19 mouse cellular contexts compared by ENCODE assay signal in the genomic region with DNA sequence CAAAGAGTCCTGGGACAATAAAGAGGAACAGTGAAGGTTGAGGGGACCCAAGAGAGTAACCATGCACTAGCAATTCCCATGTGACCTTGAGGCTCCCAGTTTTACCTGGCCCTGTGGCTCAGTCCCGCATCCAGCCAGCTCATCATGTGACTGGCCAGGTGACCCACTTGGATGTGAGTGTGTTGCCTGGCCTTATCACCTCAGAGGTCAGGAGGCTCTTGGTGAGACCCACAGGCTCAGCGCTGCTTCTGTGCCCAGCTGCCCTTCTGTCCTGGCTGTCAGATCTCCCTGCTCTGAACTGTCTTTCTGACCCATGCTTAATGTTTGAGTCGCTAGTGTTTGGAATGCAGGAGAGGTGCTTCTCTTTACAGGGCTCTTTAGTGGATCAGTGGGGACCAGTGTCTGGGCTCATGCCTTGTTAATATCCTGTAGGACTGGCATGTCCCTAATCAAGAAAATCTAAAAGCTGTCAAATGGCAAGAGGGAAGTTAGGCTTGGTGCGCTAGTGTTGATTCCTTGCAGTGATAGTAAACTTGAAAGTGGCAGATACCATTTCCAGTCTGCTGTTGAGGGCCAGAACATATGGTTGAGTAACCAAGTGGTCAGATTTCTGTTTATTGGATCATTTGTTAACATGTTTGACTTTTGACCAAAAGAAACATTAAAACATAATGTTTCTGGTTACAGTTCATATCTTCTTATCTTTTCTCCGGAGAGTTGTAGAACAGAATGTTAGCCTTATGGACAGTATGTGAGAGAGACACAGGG. TPM values are rescaled to one million over a fixed set of nuclear protein-coding genes. Genes with fewer than 3 reads are reported as not detected.
DNase-seq lines count a peak whose midpoint lies in the region; ATAC-seq lines count a peak whose summit lies in the region.
"Had no signal": no experiment of that assay in that cellular context is flagged by ENCODE, and none has a peak within 500 bp of the region (broad histone marks: within the 10 kb centered on the region; RNA-seq: fewer than 3 reads in every experiment).

No protein-coding gene starts in this region.

- no peak for DNase-seq in heart, postnatal 25 days (ENCODE audit: low spot score)
- DNase-seq in limb, embryonic 11.5 days (ENCODE audit: low spot score) = no peak
- DNase-seq in limb, embryonic 10.5 days (ENCODE audit: low spot score) = no peak
- peak; percentile 51 for DNase-seq in NIH3T3 (ENCODE audit: low read depth)
- DNase-seq: adrenal gland, postnatal 14 days; cerebellum, adult 18-20 months; cerebellum, postnatal 36 days; heart, postnatal 14 days; layer of hippocampus, adult 9-11 months; lung, postnatal 14 days; right cerebral cortex, postnatal 25 days had no signal

- H3K27ac ChIP-seq in heart, embryonic 14.5 days (replicated peaks in 1 of 2; ENCODE audit: control insufficient read depth in 1 of 2, insufficient read depth in 1 of 2, low read depth in 2 of 2, low read length in 2 of 2) = peak overlapping the region in 1 of 2 experiments; percentile 25; a peak in 1 of 4 replicates
- H3K27ac ChIP-seq in limb, embryonic 11.5 days (replicated peaks; ENCODE audit: low read depth, low read length) = 0 out of 2 replicates have a peak overlapping the region, but pooled peaks have one; percentile 1
- H3K27ac ChIP-seq in limb, embryonic 10.5 days = no peak overlapping the region
- H3K27ac ChIP-seq in liver, embryonic 16.5 days (ENCODE audit: low read length) = 0 out of 2 replicates have a peak overlapping the region, but pooled peaks have one; percentile 5
- H3K27ac ChIP-seq in midbrain, embryonic 15.5 days = no peak overlapping the region
- H3K27ac ChIP-seq: forebrain, embryonic 15.5 days; neural tube, embryonic 12.5 days had no signal

- H3K27me3 ChIP-seq in heart, embryonic 14.5 days (ENCODE audit: control insufficient read depth, insufficient read depth, low read length) = no peaks in the 10 kb centered on the region
- no peaks in the 10 kb centered on the region for H3K27me3 ChIP-seq in limb, embryonic 11.5 days (ENCODE audit: control insufficient read depth, insufficient read depth, low read length)
- no peaks in the 10 kb centered on the region for H3K27me3 ChIP-seq in limb, embryonic 10.5 days (ENCODE audit: low read depth, poor library complexity, severe bottlenecking)
- no peaks in the 10 kb centered on the region for H3K27me3 ChIP-seq in liver, embryonic 16.5 days (ENCODE audit: control insufficient read depth, insufficient read depth, low read depth, low read length)
- no peaks in the 10 kb centered on the region for H3K27me3 ChIP-seq in midbrain, embryonic 15.5 days (replicated peaks)
- H3K27me3 ChIP-seq: forebrain, embryonic 15.5 days; neural tube, embryonic 12.5 days had no signal

- peaks cover 18 to 43% of the 10 kb centered on the region in 2 experiments for H3K4me1 ChIP-seq in heart, embryonic 14.5 days (ENCODE audit: control insufficient read depth in 2 of 2, insufficient read depth in 2 of 2, low read length in 2 of 2)
- peaks cover 12% of the 10 kb centered on the region; the same call in 1 of the 2 replicates for H3K4me1 ChIP-seq in limb, embryonic 11.5 days (ENCODE audit: control insufficient read depth, insufficient read depth, low read length)
- H3K4me1 ChIP-seq in limb, embryonic 10.5 days = peaks cover 48% of the 10 kb centered on the region
- H3K4me1 ChIP-seq in liver, embryonic 16.5 days (ENCODE audit: control insufficient read depth, low read depth, low read length) = peaks cover 45% of the 10 kb centered on the region
- no peaks in the 10 kb centered on the region for H3K4me1 ChIP-seq in midbrain, embryonic 15.5 days
- H3K4me1 ChIP-seq: forebrain, embryonic 15.5 days had no signal

- intact Hi-C loops in heart, postnatal 25 days (cut with DNase I) = loop anchor here (5.0 kb wide), 1 partner anchor 54 kb away; a partner anchor contains a TSS

- no peak for ATAC-seq in heart, embryonic 14.5 days (ENCODE audit: insufficient number of reproducible peaks, insufficient read depth, low FRiP score, low read depth)
- no peak for ATAC-seq in limb, embryonic 11.5 days (ENCODE audit: insufficient number of reproducible peaks, low FRiP score, low TSS enrichment, low read depth)
- ATAC-seq in liver, embryonic 16.5 days (ENCODE audit: low read depth) = no peak
- ATAC-seq in midbrain, embryonic 15.5 days (replicated peaks) = no peak
- no peak for ATAC-seq in granulocyte monocyte progenitor cell, adult 5-6 weeks (replicated peaks; ENCODE audit: poor library complexity, severe bottlenecking)
- ATAC-seq: CD4-positive, CD25-positive, alpha-beta regulatory T cell, adult 4 months; forebrain, embryonic 15.5 days; hindbrain, embryonic 16.5 days had no signal

- no peaks in the 10 kb centered on the region for H3K9me3 ChIP-seq in heart, embryonic 14.5 days (ENCODE audit: control insufficient read depth, low read length)
- H3K9me3 ChIP-seq in limb, embryonic 11.5 days (ENCODE audit: control insufficient read depth, low read length) = no peaks in the 10 kb centered on the region
- no peaks in the 10 kb centered on the region for H3K9me3 ChIP-seq in limb, embryonic 10.5 days (replicated peaks)
- H3K9me3 ChIP-seq in liver, embryonic 16.5 days (replicated peaks; ENCODE audit: control insufficient read depth, low read length) = no peaks in the 10 kb centered on the region
- no peaks in the 10 kb centered on the region for H3K9me3 ChIP-seq in midbrain, embryonic 15.5 days
- H3K9me3 ChIP-seq: forebrain, embryonic 15.5 days; neural tube, embryonic 12.5 days had no signal

- no peak overlapping the region for H3K4me3 ChIP-seq in heart, embryonic 14.5 days (ENCODE audit: control insufficient read depth in 1 of 2, insufficient read depth in 1 of 2, low read depth in 1 of 2, low read length in 2 of 2)
- H3K4me3 ChIP-seq in limb, embryonic 11.5 days (ENCODE audit: low read depth, low read length) = no peak overlapping the region
- no peak overlapping the region for H3K4me3 ChIP-seq in limb, embryonic 10.5 days
- no peak overlapping the region for H3K4me3 ChIP-seq in liver, embryonic 16.5 days (ENCODE audit: low read depth, low read length)
- no peak overlapping the region for H3K4me3 ChIP-seq in midbrain, embryonic 15.5 days
- H3K4me3 ChIP-seq: forebrain, embryonic 15.5 days; neural tube, embryonic 12.5 days had no signal

- peaks cover 3% of the 10 kb centered on the region; the same call in 1 of the 2 replicates for H3K36me3 ChIP-seq in heart, embryonic 14.5 days (ENCODE audit: control insufficient read depth, insufficient read depth, low read length)
- no peaks in the 10 kb centered on the region for H3K36me3 ChIP-seq in limb, embryonic 11.5 days (ENCODE audit: control insufficient read depth, insufficient read depth, low read length)
- H3K36me3 ChIP-seq in limb, embryonic 10.5 days = no peaks in the 10 kb centered on the region
- H3K36me3 ChIP-seq in liver, embryonic 16.5 days (ENCODE audit: control insufficient read depth, insufficient read depth) = no peaks in the 10 kb centered on the region
- H3K36me3 ChIP-seq in midbrain, embryonic 15.5 days (replicated peaks) = no peaks in the 10 kb centered on the region
- H3K36me3 ChIP-seq: forebrain, embryonic 15.5 days; neural tube, embryonic 12.5 days had no signal

- no peak overlapping the region for H3K4me2 ChIP-seq in heart, embryonic 14.5 days (ENCODE audit: low read length)
- no peak overlapping the region for H3K4me2 ChIP-seq in limb, embryonic 11.5 days (ENCODE audit: low read depth, severe bottlenecking)
- no peak overlapping the region for H3K4me2 ChIP-seq in liver, embryonic 16.5 days (ENCODE audit: low read depth, low read length)
- no peak overlapping the region for H3K4me2 ChIP-seq in midbrain, embryonic 15.5 days
- H3K4me2 ChIP-seq: forebrain, embryonic 15.5 days; neural tube, embryonic 12.5 days had no signal

- H3K9ac ChIP-seq in heart, embryonic 14.5 days (ENCODE audit: low read length) = peak overlapping the region; percentile 35; the same call in 1 of the 2 replicates
- H3K9ac ChIP-seq in limb, embryonic 11.5 days (ENCODE audit: low read length) = no peak overlapping the region
- H3K9ac ChIP-seq in liver, embryonic 16.5 days (ENCODE audit: low read depth, low read length) = no peak overlapping the region
- no peak overlapping the region for H3K9ac ChIP-seq in midbrain, embryonic 15.5 days
- H3K9ac ChIP-seq: forebrain, embryonic 15.5 days; neural tube, embryonic 12.5 days had no signal

- 40% methylated on average over 5 of the region's 5 CpGs for WGBS in heart, embryonic 14.5 days
- WGBS in limb, embryonic 11.5 days = 77% methylated on average over 5 of the region's 5 CpGs
- 75% methylated on average over 5 of the region's 5 CpGs for WGBS in limb, embryonic 10.5 days
- WGBS in liver, embryonic 16.5 days (ENCODE audit: insufficient replicate concordance) = 57% methylated on average over 5 of the region's 5 CpGs
- 86% methylated on average over 5 of the region's 5 CpGs for WGBS in midbrain, embryonic 15.5 days

RNA-seq across cellular contexts. Expression of a gene that starts 54.2 kb away (rescaled TPM):
- polyA plus RNA-seq in heart, embryonic 14.5 days (2014; fragmentation: Nextera tagmentation; extraction: Ambion mirVana) = 49.2 and 56.2 TPM in 2 replicates
- total RNA-seq in heart, postnatal 25 days (2021) = 10 to 100 TPM; 43.8 to 44.9 TPM
- polyA plus RNA-seq in limb, embryonic 11.5 days (2014; fragmentation: Nextera tagmentation; extraction: Ambion mirVana) = 49.6 and 51.0 TPM in 2 replicates
- 47.5 and 59.2 TPM in 2 replicates for polyA plus RNA-seq in limb, embryonic 10.5 days (2016; fragmentation: Nextera tagmentation; extraction: Ambion mirVana)
- 34.7 and 35.9 TPM in 2 replicates for polyA plus RNA-seq in liver, embryonic 16.5 days (2015; fragmentation: Nextera tagmentation; extraction: Ambion mirVana)
- polyA plus RNA-seq in midbrain, embryonic 15.5 days (2015; fragmentation: Nextera tagmentation; extraction: Ambion mirVana) = 39.1 and 41.4 TPM in 2 replicates
- 3.7 and 3.8 TPM in 2 replicates for total RNA-seq in granulocyte monocyte progenitor cell, adult 5-6 weeks (2014; fragmentation: Nextera tagmentation)
- 4.4 and 5.1 TPM in 2 replicates for total RNA-seq in granulocyte monocyte progenitor cell, adult 5-6 weeks (2017)

RNA-seq across cellular contexts. Expression of a gene that starts 55.7 kb away (rescaled TPM):
- polyA plus RNA-seq in heart, embryonic 14.5 days (2014; fragmentation: Nextera tagmentation; extraction: Ambion mirVana) = 12.6 and 12.8 TPM in 2 replicates
- 1 to 10 TPM; 6.7 to 7.3 TPM for total RNA-seq in heart, postnatal 25 days (2021)
- 33.5 and 39.5 TPM in 2 replicates for polyA plus RNA-seq in limb, embryonic 11.5 days (2014; fragmentation: Nextera tagmentation; extraction: Ambion mirVana)
- 30.5 and 34.7 TPM in 2 replicates for polyA plus RNA-seq in limb, embryonic 10.5 days (2016; fragmentation: Nextera tagmentation; extraction: Ambion mirVana)
- polyA plus RNA-seq in liver, embryonic 16.5 days (2015; fragmentation: Nextera tagmentation; extraction: Ambion mirVana) = 2.9 TPM in 2 replicates
- polyA plus RNA-seq in midbrain, embryonic 15.5 days (2015; fragmentation: Nextera tagmentation; extraction: Ambion mirVana) = 33.3 and 35.4 TPM in 2 replicates
- 15.4 and 19.0 TPM in 2 replicates for total RNA-seq in granulocyte monocyte progenitor cell, adult 5-6 weeks (2014; fragmentation: Nextera tagmentation)
- 10.4 and 13.4 TPM in 2 replicates for total RNA-seq in granulocyte monocyte progenitor cell, adult 5-6 weeks (2017)

Comparison
In these comparisons a context has a peak if more than half of its experiments do, and no peak if none do; other contexts are left out.
1. H3K27ac ChIP-seq: peak in limb, embryonic 11.5 days (single experiment) and liver, embryonic 16.5 days (single experiment); none in limb, embryonic 10.5 days (single experiment) and midbrain, embryonic 15.5 days (single experiment).